Mouse (Mus musculus) embryo, embryonic 10.5 days (tissue): ENCODE data around the gene Pcdh9.
"Not testable (repeated sequence)": the region's sequence is repeated elsewhere in the genome, so short reads cannot be mapped to it uniquely, and the experiment has no call there.

ENCODE experiments used
- DNase-seq: peaks from one replicate; pipeline ENCODE4 v3.0.0-alpha.2; 2015; ENCODE audit warnings: low spot score

Pcdh9 gene

DNA sequence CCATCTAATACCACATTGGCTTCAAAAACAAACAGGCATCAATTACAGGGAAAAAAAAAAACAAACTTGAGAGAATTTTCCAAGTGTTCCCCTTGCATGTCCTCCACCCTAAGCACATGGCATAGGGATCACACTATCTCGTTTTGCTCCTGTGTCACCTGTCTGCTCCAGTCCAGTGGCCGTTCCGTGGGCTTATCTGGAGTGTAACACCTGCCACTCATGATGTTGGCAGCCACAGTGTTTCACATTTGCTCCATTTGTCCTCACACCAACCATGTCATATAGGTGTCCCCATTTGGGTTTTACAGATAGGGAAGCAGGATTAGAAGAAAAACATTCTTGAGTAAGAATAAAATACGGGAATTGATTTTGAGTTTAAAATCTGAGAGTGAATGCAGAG lies 514.3 kb downstream of the Pcdh9 start:
- no peak for DNase-seq

DNA sequence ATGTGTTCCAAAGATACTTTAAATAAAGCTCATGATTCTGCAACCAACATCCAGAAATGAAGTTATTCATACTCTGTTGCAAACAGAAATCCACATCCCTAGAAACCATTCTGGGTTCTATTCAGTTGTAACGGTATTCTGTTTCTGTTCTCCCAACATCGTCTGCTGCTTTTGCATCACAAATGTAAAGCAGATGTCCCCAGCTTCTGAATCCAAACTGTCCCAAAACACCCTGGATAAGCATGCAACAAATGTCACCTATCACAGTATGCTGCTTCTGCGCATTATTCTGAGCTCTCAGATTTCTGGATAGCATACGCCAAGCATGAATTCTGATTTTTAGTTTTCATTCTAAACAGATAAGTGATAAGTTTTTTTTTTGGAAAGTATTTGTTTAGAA lies 516.3 kb downstream of the Pcdh9 start:
- no peak for DNase-seq

DNA sequence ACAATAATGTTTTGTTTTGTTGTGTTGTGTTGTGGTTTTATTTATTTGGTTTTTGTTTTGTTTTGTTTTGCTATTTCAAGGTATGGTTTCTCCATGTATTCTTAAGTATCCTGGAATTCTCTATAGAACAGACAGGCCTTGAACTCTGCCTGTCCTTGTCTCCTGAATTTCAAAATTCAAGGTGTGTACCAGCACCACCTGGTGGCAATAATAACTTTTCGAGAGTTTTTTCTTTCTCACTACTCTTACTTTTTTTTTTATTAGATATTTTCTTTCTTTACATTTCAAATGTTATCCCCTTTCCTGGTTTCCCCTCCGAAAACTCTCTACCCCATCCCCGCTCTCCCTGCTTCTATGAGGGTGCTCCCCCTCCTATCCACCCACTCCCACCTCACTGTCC lies 536.3 kb downstream of the Pcdh9 start:
- DNase-seq = no peak

- peak; percentile 35 for DNase-seq
These were observed 539.6 kb downstream of the Pcdh9 start for GRCm38 (mm10) chr14:93350906-93351305.

DNA sequence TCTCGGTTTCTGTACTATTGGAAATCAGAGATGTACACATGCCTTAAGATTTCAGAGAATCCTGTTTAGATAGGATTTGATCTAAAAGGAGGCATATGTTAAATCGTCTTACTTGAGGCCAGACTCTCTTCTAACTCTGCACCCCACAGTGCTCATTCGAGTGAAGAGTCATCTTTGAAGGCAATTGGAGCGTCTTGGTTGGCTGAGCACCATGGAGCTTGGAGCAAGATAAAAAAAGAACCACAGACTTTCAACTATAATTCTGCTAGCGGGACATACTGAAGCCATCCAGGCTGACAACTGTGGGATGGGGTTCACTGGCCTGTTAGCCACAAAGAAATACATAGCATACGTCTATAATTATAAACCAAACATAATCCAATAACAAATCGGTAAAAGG lies 541.3 kb downstream of the Pcdh9 start:
- DNase-seq = no peak

DNA sequence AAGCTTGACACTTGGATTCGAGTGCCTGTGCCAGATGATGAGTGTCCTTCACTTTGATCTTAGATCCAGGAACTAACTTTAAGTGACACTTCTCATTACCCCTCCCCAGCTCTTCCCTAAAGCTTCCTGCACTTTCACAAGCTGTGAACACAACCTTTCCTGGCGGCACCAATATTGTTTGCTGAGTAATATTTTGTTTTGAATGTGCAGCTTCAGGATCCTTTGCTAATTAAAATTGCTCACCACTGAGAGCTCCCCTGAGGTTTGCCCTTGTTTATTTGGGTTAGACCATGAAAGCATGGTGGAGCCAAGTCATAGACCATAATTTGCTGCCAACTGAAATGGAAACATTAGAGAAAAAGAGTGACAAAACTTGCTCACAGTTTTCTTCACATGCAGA lies 543.4 kb downstream of the Pcdh9 start:
- DNase-seq = peak; percentile 10

DNA sequence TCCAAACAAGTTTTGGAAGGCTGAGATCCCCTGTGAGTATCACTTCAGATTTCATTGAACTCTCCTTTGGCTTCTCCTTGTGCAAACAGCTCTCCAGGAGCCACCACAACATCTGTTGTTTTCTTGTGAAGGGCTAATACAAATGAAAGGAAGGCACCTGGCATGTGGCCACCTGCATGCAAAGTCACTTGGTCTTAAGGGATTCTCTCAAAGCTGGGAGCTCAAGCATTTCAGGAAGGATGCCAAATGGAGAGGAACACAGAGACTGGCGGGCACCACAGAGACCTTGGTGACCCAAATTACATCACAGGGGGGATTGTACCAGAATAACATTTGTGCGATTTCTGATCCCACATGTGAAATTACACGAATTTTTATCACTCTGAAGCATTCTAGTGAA lies 547.7 kb downstream of the Pcdh9 start:
- DNase-seq = no peak

GRCm38 (mm10) chr14:93341390-93341789 lies 549.1 kb downstream of the Pcdh9 start:
- DNase-seq = no peak

DNA sequence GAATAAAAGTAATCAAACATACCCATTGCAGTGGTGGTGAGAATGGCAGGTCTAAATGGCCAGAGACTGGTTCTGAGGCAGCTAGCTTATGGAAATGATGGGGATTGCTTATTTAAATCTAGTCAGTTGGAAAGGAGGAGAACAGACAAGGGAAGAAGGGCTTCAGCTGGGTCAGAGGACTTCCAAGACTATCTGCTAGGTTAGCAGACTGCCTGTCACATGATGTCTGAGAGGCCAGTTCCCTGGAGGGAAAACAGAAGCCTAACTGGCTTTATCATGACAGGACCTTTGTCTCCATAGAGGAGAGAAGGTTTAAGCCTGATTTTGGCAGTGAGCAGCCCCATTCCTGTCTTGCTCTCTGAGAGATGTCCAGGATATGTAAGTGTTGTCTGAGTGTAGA lies 561.2 kb downstream of the Pcdh9 start:
- DNase-seq = peak; percentile 18

GRCm38 (mm10) chr14:93317393-93317792 lies 573.1 kb downstream of the Pcdh9 start:
- DNase-seq = peak; percentile 49

DNA sequence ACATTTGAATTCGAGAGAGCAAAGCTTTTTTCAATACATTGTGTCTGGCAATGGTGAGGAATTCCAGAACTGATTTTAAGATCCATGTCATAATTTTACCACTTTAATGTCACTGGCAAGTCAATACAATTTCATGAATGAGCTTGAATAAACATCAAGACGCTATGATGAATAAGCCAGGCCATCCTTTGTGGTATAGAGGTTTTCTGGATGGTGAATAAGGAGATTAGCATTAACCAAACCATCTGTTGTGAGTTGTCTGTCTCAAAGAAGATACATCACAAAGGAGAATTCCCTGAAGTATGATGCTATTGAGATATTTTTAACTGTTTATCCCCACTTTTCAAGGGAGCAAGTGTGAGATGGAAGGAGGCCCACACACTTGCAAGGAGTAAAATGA lies 602.1 kb downstream of the Pcdh9 start:
- no peak for DNase-seq

GRCm38 (mm10) chr14:93287642-93288041 lies 602.8 kb downstream of the Pcdh9 start:
- peak; percentile 59 for DNase-seq

- DNase-seq = no peak
These were observed 605.3 kb downstream of the Pcdh9 start for GRCm38 (mm10) chr14:93285136-93285535.

GRCm38 (mm10) chr14:93284009-93284408 lies 606.5 kb downstream of the Pcdh9 start:
- DNase-seq = no peak

DNA sequence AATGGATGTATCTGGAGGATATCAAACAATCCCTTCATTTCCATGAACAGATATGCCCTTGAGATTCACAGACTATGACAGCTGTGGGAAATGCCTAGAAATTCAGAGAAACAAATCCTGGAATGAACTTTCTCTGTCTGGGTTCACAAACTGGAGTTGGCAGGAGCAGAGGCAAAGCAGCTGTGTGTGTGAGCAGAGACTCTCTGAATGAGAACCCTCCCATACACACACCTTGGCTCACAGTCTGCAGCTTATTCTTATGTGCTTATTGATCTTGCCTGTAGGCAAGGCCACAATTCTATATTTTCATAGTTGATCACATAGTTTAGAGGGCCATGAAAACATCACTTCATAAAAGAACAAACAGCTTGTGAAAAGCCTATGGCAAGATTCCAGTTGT lies 614.8 kb downstream of the Pcdh9 start:
- no peak for DNase-seq

- no peak for DNase-seq
These were observed 615.7 kb downstream of the Pcdh9 start for GRCm38 (mm10) chr14:93274767-93275166.

DNA sequence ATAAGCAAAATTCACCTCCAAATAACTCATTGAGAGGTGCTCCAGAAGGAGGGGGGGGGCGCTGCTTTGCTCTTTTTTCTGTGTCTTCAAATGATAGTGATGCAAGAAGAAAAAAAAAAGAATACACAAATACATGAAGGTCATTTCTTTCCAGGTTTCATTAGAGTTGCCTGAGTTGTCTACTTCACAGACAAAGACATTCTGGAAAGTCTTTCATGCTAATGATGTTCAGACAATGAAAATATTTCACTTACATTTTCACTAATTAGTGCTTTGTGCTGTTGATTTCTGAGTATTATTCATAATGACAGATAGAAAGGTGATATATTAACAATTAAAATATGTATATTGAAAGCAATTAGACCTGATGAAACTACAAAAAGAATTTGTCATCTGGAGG lies 637.1 kb downstream of the Pcdh9 start:
- no peak for DNase-seq

GRCm38 (mm10) chr14:93240263-93240662 lies 650.2 kb downstream of the Pcdh9 start:
- DNase-seq = peak; percentile 19

DNA sequence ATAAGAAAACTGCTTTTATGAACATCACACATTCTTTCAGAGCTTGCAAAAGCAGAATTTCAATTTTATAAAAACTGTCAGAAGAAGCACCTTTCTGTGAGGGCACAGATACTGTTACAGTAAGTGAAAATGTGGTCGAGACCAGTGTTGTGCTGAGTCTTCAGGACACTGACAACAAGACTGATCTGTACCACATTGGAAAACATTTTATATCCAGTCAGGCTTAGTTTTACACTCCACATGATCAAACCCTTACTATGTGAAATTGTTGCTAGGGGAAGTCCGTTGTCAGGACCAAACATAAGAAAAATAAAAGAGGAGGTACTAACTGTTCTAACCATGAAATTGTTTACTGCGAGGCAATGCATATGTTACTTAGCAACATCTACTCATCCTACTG lies 656.1 kb downstream of the Pcdh9 start:
- no peak for DNase-seq

DNA sequence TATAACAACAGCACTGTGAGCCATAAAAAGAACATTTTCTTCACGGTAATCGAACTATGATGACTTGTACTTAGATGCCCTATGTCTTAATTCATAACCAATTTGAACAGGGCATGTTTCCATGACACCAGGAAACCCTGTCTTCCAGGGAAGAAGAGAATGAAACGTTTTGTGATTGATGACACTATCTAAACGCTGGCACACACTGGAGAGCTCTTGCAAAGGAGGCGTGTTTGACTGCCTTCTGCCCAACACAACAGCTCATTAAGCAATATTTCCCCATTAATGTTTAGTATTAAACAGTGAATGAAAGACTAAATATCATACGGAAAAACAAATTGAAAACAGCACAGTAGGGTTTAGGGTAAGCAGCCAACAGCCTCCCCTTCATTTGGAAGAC lies 656.9 kb downstream of the Pcdh9 start:
- DNase-seq = no peak

- DNase-seq = not testable (repeated sequence)
These were observed 675.6 kb downstream of the Pcdh9 start for GRCm38 (mm10) chr14:93214846-93215245.

DNA sequence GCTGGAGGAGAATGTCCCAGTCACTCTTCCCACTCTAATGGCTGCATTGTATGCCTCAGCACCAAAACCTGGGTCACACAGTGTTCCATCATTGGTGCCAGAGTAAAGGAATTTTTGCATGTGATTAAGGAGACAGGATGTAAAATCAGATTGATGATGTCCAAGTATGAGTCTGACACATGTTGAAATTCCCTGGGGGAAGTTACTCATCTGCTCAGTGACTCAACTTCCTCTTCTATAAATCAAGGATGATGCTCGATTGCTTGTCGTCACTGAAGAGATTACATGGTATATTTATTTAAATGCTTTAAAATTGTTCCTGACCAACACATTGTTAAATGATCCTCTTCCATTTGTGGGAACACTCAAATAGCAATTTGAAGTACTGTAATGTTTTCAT lies 690.7 kb downstream of the Pcdh9 start:
- DNase-seq = no peak

- no peak for DNase-seq
These were observed 707.6 kb downstream of the Pcdh9 start for GRCm38 (mm10) chr14:93182606-93183491.

GRCm38 (mm10) chr14:93169201-93169600 lies 721.3 kb downstream of the Pcdh9 start:
- DNase-seq = no peak
